Mouse (Mus musculus) heart, postnatal 0 days (tissue): ENCODE data around the gene Ugt1a6b. TPM values are rescaled to one million over a fixed set of nuclear protein-coding genes. Genes with fewer than 3 reads are reported as not detected.

Source experiments
- ATAC-seq: fragments of 200-750 bp; cut with Nextera tagmentation; 2 replicates; pipeline ENCODE4 v1.8.0; 2017; ENCODE audit warnings: low read depth, moderate number of reproducible peaks, moderate library complexity; ENCODE audit not compliant: insufficient read depth
- DNase-seq: peaks from one replicate; pipeline ENCODE4 v3.0.0-alpha.2; 2016; ENCODE audit warnings: low spot score
- H3K27ac ChIP-seq: fragments of 300-500 bp; sonication (generic); 2 replicates; pipeline ENCODE4 v1.5.1; 2014; ENCODE audit warnings: low read depth, mild to moderate bottlenecking
- H3K27me3 ChIP-seq: fragments of 300-500 bp; sonication (generic); 2 replicates; pipeline ENCODE4 v1.6.1; 2014; ENCODE audit warnings: low read length, mixed read lengths; ENCODE audit not compliant: control insufficient read depth, insufficient read depth
- H3K36me3 ChIP-seq: fragments of 300-500 bp; sonication (generic); replicated peaks from 2 replicates; pipeline ENCODE4 v1.6.1; 2014; ENCODE audit warnings: low read length, mixed read lengths; ENCODE audit not compliant: control insufficient read depth, insufficient read depth
- H3K4me1 ChIP-seq: fragments of 300-500 bp; sonication (generic); 2 replicates; pipeline ENCODE4 v1.6.1; 2014; ENCODE audit warnings: antibody characterized with exemption; ENCODE audit not compliant: control insufficient read depth, insufficient read depth
- H3K4me2 ChIP-seq: fragments of 300-500 bp; sonication (generic); 2 replicates; pipeline ENCODE4 v1.6.1; 2014; ENCODE audit warnings: low read depth, mild to moderate bottlenecking, low read length, moderate library complexity
- H3K4me3 ChIP-seq: fragments of 300-500 bp; sonication (generic); 2 replicates; pipeline ENCODE4 v1.5.1; 2014; ENCODE audit warnings: low read depth, low read length
- H3K9ac ChIP-seq: fragments of 300-500 bp; sonication (generic); replicated peaks from 2 replicates; pipeline ENCODE4 v1.6.1; 2014; ENCODE audit warnings: low read depth, low read length, mixed read lengths
- H3K9me3 ChIP-seq: fragments of 300-500 bp; sonication (generic); replicated peaks from 2 replicates; pipeline ENCODE4 v1.6.1; 2016; ENCODE audit warnings: low read length; ENCODE audit not compliant: control insufficient read depth
- CTCF ChIP-seq: IDR thresholded peaks from 2 replicates; pipeline ENCODE4 v1.5.1; 2016; ENCODE audit warnings: antibody characterized with exemption, control low read depth, low read depth
- EP300 ChIP-seq: IDR thresholded peaks from 2 replicates; pipeline ENCODE4 v1.6.1; 2016; ENCODE audit warnings: antibody characterized with exemption, low read depth
- WGBS: fragments of 180-500 bp; shearing (Covaris S2); extraction: QIAGEN DNeasy Blood & Tissue Kit; methylation state at CpG from one replicate; pipeline ENCODE4 v1.1.7; 2014; 5-methylcytosine and 5-hydroxymethylcytosine counted together
- polyA plus RNA-seq: library from polyadenylated mRNA; unstranded; fragments of >200 nt; fragmentation: Nextera tagmentation; extraction: Ambion mirVana; gene quantifications from 2 replicates; pipeline ENCODE4 v1.2.1, GENCODE M21; 2015
- total RNA-seq: library from RNA; depleted of rRNA; stranded (reverse); fragments of >200 nt; gene quantifications from 2 replicates; pipeline ENCODE4 v1.2.3, GENCODE M21; 2014; ENCODE audit warnings: low replicate concordance

Gene Ugt1a6b
- total and polyA plus RNA-seq, 2 experiments from 2014 or later = 0.19 TPM; not detected in 1

- DNase-seq (no peak), ATAC-seq (no peak)
- H3K27me3 ChIP-seq = no peaks in the 10 kb centered on the region
- no peak for TF ChIP-seq EP300
- no peak for TF ChIP-seq CTCF
- H3K36me3 ChIP-seq = no peaks in the 10 kb centered on the region
- peaks cover 69% of the 10 kb centered on the region for H3K9me3 ChIP-seq
- no peak overlapping the region for H3K4me3 ChIP-seq
- H3K9ac ChIP-seq = no peak overlapping the region
- no peaks in the 10 kb centered on the region for H3K4me1 ChIP-seq
- H3K4me2 ChIP-seq = no peak overlapping the region
- WGBS = 68% methylated on average over 7 of the region's 7 CpGs
- no peak overlapping the region for H3K27ac ChIP-seq
These were observed 146.5 kb downstream of the Ugt1a6b start for GRCm38 (mm10) chr1:88249596-88249995.

- no peaks in the 10 kb centered on the region for H3K4me1 ChIP-seq
- H3K4me2 ChIP-seq = no peak overlapping the region
- TF ChIP-seq CTCF (no peak), EP300 (no peak)
- peaks cover 73% of the 10 kb centered on the region for H3K9me3 ChIP-seq
- 69% methylated on average over 5 of the region's 5 CpGs for WGBS
- no peak for ATAC-seq
- H3K27ac ChIP-seq = no peak overlapping the region
- H3K27me3 ChIP-seq = no peaks in the 10 kb centered on the region
- no peak overlapping the region for H3K4me3 ChIP-seq
- DNase-seq = no peak
- no peak overlapping the region for H3K9ac ChIP-seq
- H3K36me3 ChIP-seq = no peaks in the 10 kb centered on the region
These were observed 147.0 kb downstream of the Ugt1a6b start for GRCm38 (mm10) chr1:88250023-88250422.

- H3K4me2 ChIP-seq = no peak overlapping the region
- WGBS = 71% methylated on average over 8 of the region's 8 CpGs
- TF ChIP-seq CTCF (no peak), EP300 (no peak)
- peaks cover 50% of the 10 kb centered on the region for H3K9me3 ChIP-seq
- no peak overlapping the region for H3K9ac ChIP-seq
- ATAC-seq (no peak), DNase-seq (no peak)
- no peak overlapping the region for H3K27ac ChIP-seq
- no peaks in the 10 kb centered on the region for H3K27me3 ChIP-seq
- H3K4me3 ChIP-seq = no peak overlapping the region
- no peaks in the 10 kb centered on the region for H3K36me3 ChIP-seq
- H3K4me1 ChIP-seq = no peaks in the 10 kb centered on the region
These were observed 150.1 kb downstream of the Ugt1a6b start for GRCm38 (mm10) chr1:88253106-88253505.

GRCm38 (mm10) chr1:88253540-88253939 lies 150.5 kb downstream of the Ugt1a6b start:
- H3K9me3 ChIP-seq = peaks cover 46% of the 10 kb centered on the region
- TF ChIP-seq EP300 = no peak
- TF ChIP-seq CTCF = no peak
- H3K27me3 ChIP-seq = no peaks in the 10 kb centered on the region
- no peaks in the 10 kb centered on the region for H3K4me1 ChIP-seq
- H3K4me2 ChIP-seq = no peak overlapping the region
- H3K27ac ChIP-seq = no peak overlapping the region
- no peak overlapping the region for H3K9ac ChIP-seq
- H3K36me3 ChIP-seq = no peaks in the 10 kb centered on the region
- H3K4me3 ChIP-seq = no peak overlapping the region
- ATAC-seq (no peak), DNase-seq (no peak)
- WGBS = 62% methylated on average over 6 of the region's 6 CpGs

- WGBS = 75% methylated on average over 12 of the region's 12 CpGs
- TF ChIP-seq CTCF = no peak
- no peak for TF ChIP-seq EP300
- peaks cover 32% of the 10 kb centered on the region for H3K9me3 ChIP-seq
These were observed 151.9 kb downstream of the Ugt1a6b start for GRCm38 (mm10) chr1:88254793-88255465.

GRCm38 (mm10) chr1:88255466-88255857 lies 152.4 kb downstream of the Ugt1a6b start:
- no peak for TF ChIP-seq EP300
- no peak for ATAC-seq
- 53% methylated on average over 2 of the region's 2 CpGs for WGBS

More at GRCm38 (mm10) chr1:88254793-88255465, 151.9 kb downstream of the Ugt1a6b start:
- Histone ChIP-seq H3K4me3 (no peak overlapping the region), H3K4me2 (no peak overlapping the region), H3K9ac (no peak overlapping the region), H3K27me3 (no peaks in the 10 kb centered on the region), H3K36me3 (peaks cover 6% of the 10 kb centered on the region; the same call in 1 of the 2 replicates), H3K4me1 (peaks cover 11% of the 10 kb centered on the region), H3K27ac (no peak overlapping the region)
- ATAC-seq = no peak
- DNase-seq = no peak

More at GRCm38 (mm10) chr1:88255466-88255857, 152.4 kb downstream of the Ugt1a6b start:
- Histone ChIP-seq H3K4me3 (no peak overlapping the region), H3K9ac (no peak overlapping the region), H3K27ac (no peak overlapping the region), H3K4me2 (no peak overlapping the region), H3K27me3 (no peaks in the 10 kb centered on the region), H3K36me3 (peaks cover 10% of the 10 kb centered on the region; the same call in 1 of the 2 replicates), H3K4me1 (peaks cover 11% of the 10 kb centered on the region), H3K9me3 (peaks cover 27% of the 10 kb centered on the region)
- no peak for DNase-seq
